Mouse (Mus musculus) midbrain, embryonic 14.5 days (tissue): ENCODE results near the gene Pdzd2. TPM values are rescaled to one million over a fixed set of nuclear protein-coding genes. Genes with fewer than 3 reads are reported as not detected.

Experiments used
- ATAC-seq: fragments of 200-750 bp; cut with Nextera tagmentation; 2 replicates; pipeline ENCODE4 v1.8.0; 2017; ENCODE audit warnings: moderate number of reproducible peaks, moderate library complexity; ENCODE audit not compliant: low FRiP score, low TSS enrichment
- DNase-seq: peaks from one replicate; pipeline ENCODE4 v3.0.0-alpha.2; 2015
- H3K27ac ChIP-seq: fragments of 300-500 bp; sonication (generic); replicated peaks from 2 replicates; pipeline ENCODE4 v1.5.1; 2014; ENCODE audit warnings: mild to moderate bottlenecking, low read depth, low read length, moderate library complexity
- H3K27me3 ChIP-seq: fragments of 300-500 bp; sonication (generic); 2 replicates; pipeline ENCODE4 v1.6.1; 2014; ENCODE audit warnings: low read length, control low read depth, mixed read lengths; ENCODE audit not compliant: control insufficient read depth, insufficient read depth
- H3K36me3 ChIP-seq: fragments of 300-500 bp; sonication (generic); 2 replicates; pipeline ENCODE4 v1.6.1; 2014; ENCODE audit warnings: low read length, control low read depth; ENCODE audit not compliant: control insufficient read depth, insufficient read depth
- H3K4me1 ChIP-seq: fragments of 300-500 bp; sonication (generic); 2 replicates; pipeline ENCODE4 v1.6.1; 2014; ENCODE audit warnings: mild to moderate bottlenecking, antibody characterized with exemption, low read length, control low read depth; ENCODE audit not compliant: control insufficient read depth, insufficient read depth
- H3K4me2 ChIP-seq: fragments of 300-500 bp; sonication (generic); 2 replicates; pipeline ENCODE4 v1.6.1; 2014; ENCODE audit warnings: mild to moderate bottlenecking, low read length, moderate library complexity
- H3K4me3 ChIP-seq: fragments of 300-500 bp; sonication (generic); replicated peaks from 2 replicates; pipeline ENCODE4 v1.5.1; 2014; ENCODE audit warnings: low read depth, low read length
- H3K9ac ChIP-seq: fragments of 300-500 bp; sonication (generic); replicated peaks from 2 replicates; pipeline ENCODE4 v1.6.1; 2014; ENCODE audit warnings: mild to moderate bottlenecking, low read length, moderate library complexity
- H3K9me3 ChIP-seq: fragments of 300-500 bp; sonication (generic); 2 replicates; pipeline ENCODE4 v1.6.1; 2016; ENCODE audit warnings: low read length, control low read depth, mixed read lengths; ENCODE audit not compliant: control insufficient read depth
- WGBS: fragments of 180-500 bp; shearing (Covaris S2); extraction: QIAGEN DNeasy Blood & Tissue Kit; methylation state at CpG from one replicate; pipeline ENCODE4 v1.1.7; 2014; 5-methylcytosine and 5-hydroxymethylcytosine counted together
- polyA plus RNA-seq: library from polyadenylated mRNA; unstranded; fragments of >200 nt; fragmentation: Nextera tagmentation; extraction: Ambion mirVana; gene quantifications from 2 replicates; pipeline ENCODE4 v1.2.1, GENCODE M21; 2014

The Pdzd2 gene
- polyA plus RNA-seq, 1 experiment from 2014 or later = 11.2 TPM

GRCm38 (mm10) chr15:12579196-12579595, 160.5 kb downstream of the Pdzd2 start:
- ATAC-seq (no peak), DNase-seq (no peak)
- 94% methylated on average over 6 of the region's 6 CpGs for WGBS
- Histone ChIP-seq H3K27me3 (no peaks in the 10 kb centered on the region), H3K9ac (no peak overlapping the region), H3K27ac (no peak overlapping the region), H3K4me1 (peaks cover 6% of the 10 kb centered on the region), H3K9me3 (no peaks in the 10 kb centered on the region), H3K36me3 (no peaks in the 10 kb centered on the region), H3K4me2 (no peak overlapping the region), H3K4me3 (no peak overlapping the region)

- ATAC-seq (no peak), DNase-seq (peak; percentile 81)
- no peak overlapping the region for H3K27ac ChIP-seq
- no peak overlapping the region for H3K4me3 ChIP-seq
- no peak overlapping the region for H3K9ac ChIP-seq
- WGBS = 38% methylated on average over 5 of the region's 5 CpGs
- H3K36me3 ChIP-seq = no peaks in the 10 kb centered on the region
- no peak overlapping the region for H3K4me2 ChIP-seq
- H3K27me3 ChIP-seq = no peaks in the 10 kb centered on the region
- peaks cover 6% of the 10 kb centered on the region for H3K4me1 ChIP-seq
- H3K9me3 ChIP-seq = no peaks in the 10 kb centered on the region
Measured at GRCm38 (mm10) chr15:12578276-12578675, 161.4 kb downstream of the Pdzd2 start.

GRCm38 (mm10) chr15:12577715-12578114, 162.0 kb downstream of the Pdzd2 start:
- peak; percentile 44; the same call in 1 of the 2 replicates for ATAC-seq
- Histone ChIP-seq H3K27me3 (no peaks in the 10 kb centered on the region), H3K4me3 (no peak overlapping the region), H3K9ac (no peak overlapping the region), H3K4me1 (peaks cover 6% of the 10 kb centered on the region), H3K36me3 (no peaks in the 10 kb centered on the region), H3K9me3 (no peaks in the 10 kb centered on the region), H3K27ac (peak overlapping the region; percentile 43), H3K4me2 (peak overlapping the region; percentile 44; the same call in 1 of the 2 replicates)
- WGBS = 51% methylated on average over 6 of the region's 6 CpGs
- DNase-seq = no peak

- ATAC-seq = peak; percentile 72
- Histone ChIP-seq H3K9me3 (no peaks in the 10 kb centered on the region), H3K4me3 (no peak overlapping the region), H3K27me3 (no peaks in the 10 kb centered on the region), H3K4me2 (peak overlapping the region; percentile 44), H3K36me3 (no peaks in the 10 kb centered on the region), H3K9ac (no peak overlapping the region), H3K4me1 (peaks cover 6% of the 10 kb centered on the region), H3K27ac (peak overlapping the region; percentile 43)
- peak; percentile 86 for DNase-seq
- WGBS = 9% methylated on average over 11 of the region's 11 CpGs
Measured at GRCm38 (mm10) chr15:12577054-12577696, 162.5 kb downstream of the Pdzd2 start.

- H3K4me3 ChIP-seq = no peak overlapping the region
- 86% methylated on average over 3 of the region's 3 CpGs for WGBS
- H3K27me3 ChIP-seq = no peaks in the 10 kb centered on the region
- no peaks in the 10 kb centered on the region for H3K9me3 ChIP-seq
- H3K4me1 ChIP-seq = peaks cover 6% of the 10 kb centered on the region
- no peak overlapping the region for H3K9ac ChIP-seq
- H3K27ac ChIP-seq = no peak overlapping the region
- DNase-seq = no peak
- H3K4me2 ChIP-seq = no peak overlapping the region
- no peak for ATAC-seq
- H3K36me3 ChIP-seq = no peaks in the 10 kb centered on the region
Measured at GRCm38 (mm10) chr15:12573621-12574020, 166.1 kb downstream of the Pdzd2 start.

GRCm38 (mm10) chr15:12571168-12571567, 168.6 kb downstream of the Pdzd2 start:
- 57% methylated on average over 4 of the region's 4 CpGs for WGBS

GRCm38 (mm10) chr15:12566637-12567440, 172.9 kb downstream of the Pdzd2 start:
- 90% methylated on average over 11 of the region's 11 CpGs for WGBS
- DNase-seq = no peak
- no peak overlapping the region for H3K27ac ChIP-seq
- H3K27me3 ChIP-seq = no peaks in the 10 kb centered on the region
- H3K9ac ChIP-seq = no peak overlapping the region
- ATAC-seq = no peak
- no peak overlapping the region for H3K4me2 ChIP-seq
- no peaks in the 10 kb centered on the region for H3K4me1 ChIP-seq
- H3K4me3 ChIP-seq = no peak overlapping the region
- no peaks in the 10 kb centered on the region for H3K36me3 ChIP-seq
- no peaks in the 10 kb centered on the region for H3K9me3 ChIP-seq

More at GRCm38 (mm10) chr15:12571168-12571567, 168.6 kb downstream of the Pdzd2 start:
- H3K9me3 ChIP-seq = no peaks in the 10 kb centered on the region
- H3K27ac ChIP-seq = no peak overlapping the region
- no peak overlapping the region for H3K9ac ChIP-seq
- H3K4me2 ChIP-seq = no peak overlapping the region
- no peaks in the 10 kb centered on the region for H3K4me1 ChIP-seq
- H3K27me3 ChIP-seq = no peaks in the 10 kb centered on the region
- no peak for ATAC-seq
- no peak for DNase-seq
- H3K4me3 ChIP-seq = no peak overlapping the region
- no peaks in the 10 kb centered on the region for H3K36me3 ChIP-seq

- Histone ChIP-seq H3K9ac (no peak overlapping the region), H3K4me2 (no peak overlapping the region), H3K36me3 (no peaks in the 10 kb centered on the region), H3K27ac (no peak overlapping the region), H3K4me1 (no peaks in the 10 kb centered on the region), H3K27me3 (no peaks in the 10 kb centered on the region), H3K9me3 (no peaks in the 10 kb centered on the region), H3K4me3 (no peak overlapping the region)
- ATAC-seq (no peak), DNase-seq (no peak)
- 91% methylated on average over 8 of the region's 8 CpGs for WGBS
Measured at GRCm38 (mm10) chr15:12565281-12565680, 174.4 kb downstream of the Pdzd2 start.

GRCm38 (mm10) chr15:12560505-12560904, 179.2 kb downstream of the Pdzd2 start:
- Histone ChIP-seq H3K9ac (no peak overlapping the region), H3K4me3 (no peak overlapping the region), H3K4me2 (no peak overlapping the region), H3K9me3 (no peaks in the 10 kb centered on the region), H3K36me3 (no peaks in the 10 kb centered on the region), H3K4me1 (no peaks in the 10 kb centered on the region), H3K27me3 (no peaks in the 10 kb centered on the region), H3K27ac (no peak overlapping the region)
- WGBS = 77% methylated on average over 8 of the region's 8 CpGs
- ATAC-seq = no peak
- no peak for DNase-seq
